Mouse (Mus musculus) heart, embryonic 13.5 days (tissue): ENCODE measurements at regions not wholly inside any gene's neighbourhood (a gene's known extent, or its start where the extent isn't known, plus 50 kb on each side); places are given as distances from the start of the nearest gene placed in this dataset.

ENCODE experiments used
- ATAC-seq: fragments of 200-750 bp; cut with Nextera tagmentation; 2 replicates; pipeline ENCODE4 v1.8.0; 2017; ENCODE audit warnings: moderate TSS enrichment; ENCODE audit not compliant: insufficient number of reproducible peaks, low FRiP score, low TSS enrichment; ENCODE audit errors: extremely low read depth
- H3K27ac ChIP-seq: fragments of 300-500 bp; sonication (generic); replicated peaks from 2 replicates; pipeline ENCODE4 v1.5.1; 2015; ENCODE audit warnings: moderate library complexity, mild to moderate bottlenecking, inconsistent platforms
- H3K27me3 ChIP-seq: fragments of 300-500 bp; sonication (generic); replicated peaks from 2 replicates; pipeline ENCODE4 v1.6.1; 2015; ENCODE audit warnings: mild to moderate bottlenecking, inconsistent platforms
- H3K36me3 ChIP-seq: fragments of 300-500 bp; sonication (generic); 2 replicates; pipeline ENCODE4 v1.6.1; 2015; ENCODE audit warnings: mild to moderate bottlenecking, inconsistent platforms
- H3K4me1 ChIP-seq: fragments of 300-500 bp; sonication (generic); 2 replicates; pipeline ENCODE4 v1.6.1; 2015; ENCODE audit warnings: inconsistent platforms
- H3K4me2 ChIP-seq: fragments of 300-500 bp; sonication (generic); 2 replicates; pipeline ENCODE4 v1.6.1; 2015; ENCODE audit warnings: inconsistent platforms, mild to moderate bottlenecking, moderate library complexity
- H3K4me3 ChIP-seq: fragments of 300-500 bp; sonication (generic); 2 replicates; pipeline ENCODE4 v1.5.1; 2015; ENCODE audit warnings: moderate library complexity, mild to moderate bottlenecking, inconsistent platforms
- H3K9ac ChIP-seq: fragments of 300-500 bp; sonication (generic); 2 replicates; pipeline ENCODE4 v1.6.1; 2015; ENCODE audit warnings: inconsistent platforms, mild to moderate bottlenecking, moderate library complexity
- H3K9me3 ChIP-seq: fragments of 300-500 bp; sonication (generic); 2 replicates; pipeline ENCODE4 v1.6.1; 2016; ENCODE audit warnings: inconsistent platforms
- WGBS: fragments of 180-500 bp; shearing (Covaris S2); methylation state at CpG from one replicate; pipeline ENCODE4 v1.1.7; 2015; ENCODE audit warnings: mixed read lengths; 5-methylcytosine and 5-hydroxymethylcytosine counted together

GRCm38 (mm10) chr2:117787321-117787720 lies 324.4 kb upstream of the Thbs1 start:
- no peak overlapping the region for H3K9ac ChIP-seq
- no peaks in the 10 kb centered on the region for H3K4me1 ChIP-seq
- H3K36me3 ChIP-seq: no peaks in the 10 kb centered on the region
- no peak overlapping the region for H3K4me3 ChIP-seq
- no peak for ATAC-seq
- H3K27me3 ChIP-seq: no peaks in the 10 kb centered on the region
- no peaks in the 10 kb centered on the region for H3K9me3 ChIP-seq
- H3K4me2 ChIP-seq: no peak overlapping the region
- 76% methylated on average over 1 of the region's 1 CpGs for WGBS
- no peak overlapping the region for H3K27ac ChIP-seq

GRCm38 (mm10) chr2:117794285-117794684 lies 317.4 kb upstream of the Thbs1 start:
- no peak for ATAC-seq
- H3K27me3 ChIP-seq: no peaks in the 10 kb centered on the region
- no peak overlapping the region for H3K9ac ChIP-seq
- no peak overlapping the region for H3K4me3 ChIP-seq
- WGBS: 78% methylated on average over 1 of the region's 1 CpGs
- no peaks in the 10 kb centered on the region for H3K9me3 ChIP-seq
- no peak overlapping the region for H3K27ac ChIP-seq
- H3K4me1 ChIP-seq: no peaks in the 10 kb centered on the region
- H3K36me3 ChIP-seq: no peaks in the 10 kb centered on the region
- no peak overlapping the region for H3K4me2 ChIP-seq

- H3K27ac ChIP-seq: no peak overlapping the region
- H3K4me2 ChIP-seq: no peak overlapping the region
- H3K9me3 ChIP-seq: no peaks in the 10 kb centered on the region
- no peaks in the 10 kb centered on the region for H3K27me3 ChIP-seq
- H3K4me3 ChIP-seq: no peak overlapping the region
- ATAC-seq: no peak
- peaks cover 8% of the 10 kb centered on the region; the same call in 1 of the 2 replicates for H3K4me1 ChIP-seq
- H3K36me3 ChIP-seq: no peaks in the 10 kb centered on the region
- H3K9ac ChIP-seq: no peak overlapping the region
Observed at GRCm38 (mm10) chr2:117801946-117802600, 309.6 kb upstream of the Thbs1 start.

GRCm38 (mm10) chr2:117802686-117803085 lies 309.0 kb upstream of the Thbs1 start:
- Histone ChIP-seq H3K27ac (no peak overlapping the region), H3K4me1 (peaks cover 8% of the 10 kb centered on the region; the same call in 1 of the 2 replicates), H3K36me3 (no peaks in the 10 kb centered on the region), H3K9ac (no peak overlapping the region), H3K4me2 (no peak overlapping the region), H3K27me3 (no peaks in the 10 kb centered on the region), H3K9me3 (no peaks in the 10 kb centered on the region), H3K4me3 (no peak overlapping the region)
- WGBS: 56% methylated on average over 2 of the region's 2 CpGs
- ATAC-seq: no peak

- H3K27me3 ChIP-seq: no peaks in the 10 kb centered on the region
- H3K4me3 ChIP-seq: no peak overlapping the region
- no peak overlapping the region for H3K4me2 ChIP-seq
- H3K27ac ChIP-seq: no peak overlapping the region
- H3K4me1 ChIP-seq: peaks cover 8% of the 10 kb centered on the region; the same call in 1 of the 2 replicates
- no peak for ATAC-seq
- H3K9me3 ChIP-seq: no peaks in the 10 kb centered on the region
- no peak overlapping the region for H3K9ac ChIP-seq
- H3K36me3 ChIP-seq: no peaks in the 10 kb centered on the region
Observed at GRCm38 (mm10) chr2:117804686-117805085, 307.0 kb upstream of the Thbs1 start.

- ATAC-seq: no peak
- no peak overlapping the region for H3K4me3 ChIP-seq
- 76% methylated on average over 3 of the region's 3 CpGs for WGBS
- no peaks in the 10 kb centered on the region for H3K36me3 ChIP-seq
- no peak overlapping the region for H3K27ac ChIP-seq
- H3K9ac ChIP-seq: no peak overlapping the region
- 0 out of 2 replicates have a peak, but pooled peaks cover 2% of the 10 kb centered on the region for H3K4me1 ChIP-seq
- no peaks in the 10 kb centered on the region for H3K27me3 ChIP-seq
- no peak overlapping the region for H3K4me2 ChIP-seq
- no peaks in the 10 kb centered on the region for H3K9me3 ChIP-seq
Observed at GRCm38 (mm10) chr2:117807121-117807520, 304.6 kb upstream of the Thbs1 start.

GRCm38 (mm10) chr2:117811506-117811905 lies 300.2 kb upstream of the Thbs1 start:
- Histone ChIP-seq H3K4me2 (no peak overlapping the region), H3K4me3 (no peak overlapping the region), H3K27ac (no peak overlapping the region), H3K4me1 (no peaks in the 10 kb centered on the region), H3K36me3 (no peaks in the 10 kb centered on the region), H3K9me3 (no peaks in the 10 kb centered on the region), H3K27me3 (no peaks in the 10 kb centered on the region), H3K9ac (no peak overlapping the region)
- ATAC-seq: no peak
- WGBS: 45% methylated on average over 1 of the region's 1 CpGs

GRCm38 (mm10) chr2:117811931-117812330 lies 299.7 kb upstream of the Thbs1 start:
- H3K4me1 ChIP-seq: no peaks in the 10 kb centered on the region
- no peaks in the 10 kb centered on the region for H3K36me3 ChIP-seq
- no peak overlapping the region for H3K4me2 ChIP-seq
- H3K4me3 ChIP-seq: no peak overlapping the region
- no peak overlapping the region for H3K27ac ChIP-seq
- no peaks in the 10 kb centered on the region for H3K9me3 ChIP-seq
- no peak overlapping the region for H3K9ac ChIP-seq
- WGBS: 57% methylated on average over 2 of the region's 2 CpGs
- H3K27me3 ChIP-seq: no peaks in the 10 kb centered on the region
- ATAC-seq: no peak

- peaks cover 24% of the 10 kb centered on the region for H3K4me1 ChIP-seq
- ATAC-seq: no peak
- WGBS: 39% methylated on average over 3 of the region's 3 CpGs
- no peak overlapping the region for H3K4me2 ChIP-seq
- no peaks in the 10 kb centered on the region for H3K9me3 ChIP-seq
- H3K36me3 ChIP-seq: no peaks in the 10 kb centered on the region
- no peak overlapping the region for H3K9ac ChIP-seq
- no peak overlapping the region for H3K4me3 ChIP-seq
- H3K27ac ChIP-seq: no peak overlapping the region
- no peaks in the 10 kb centered on the region for H3K27me3 ChIP-seq
Observed at GRCm38 (mm10) chr2:117819701-117820225, 291.9 kb upstream of the Thbs1 start.

GRCm38 (mm10) chr2:117820708-117821107 lies 291.0 kb upstream of the Thbs1 start:
- H3K4me1 ChIP-seq: peaks cover 34% of the 10 kb centered on the region
- H3K9ac ChIP-seq: no peak overlapping the region
- no peak overlapping the region for H3K4me2 ChIP-seq
- no peak for ATAC-seq
- H3K4me3 ChIP-seq: no peak overlapping the region
- no peaks in the 10 kb centered on the region for H3K27me3 ChIP-seq
- H3K36me3 ChIP-seq: no peaks in the 10 kb centered on the region
- H3K9me3 ChIP-seq: no peaks in the 10 kb centered on the region
- H3K27ac ChIP-seq: no peak overlapping the region

GRCm38 (mm10) chr2:117825088-117825487 lies 286.6 kb upstream of the Thbs1 start:
- peak overlapping the region; percentile 20; the same call in 1 of the 2 replicates for H3K4me2 ChIP-seq
- H3K36me3 ChIP-seq: no peaks in the 10 kb centered on the region
- no peak overlapping the region for H3K4me3 ChIP-seq
- no peak for ATAC-seq
- peaks cover 26% of the 10 kb centered on the region for H3K4me1 ChIP-seq
- no peaks in the 10 kb centered on the region for H3K27me3 ChIP-seq
- 22% methylated on average over 8 of the region's 8 CpGs for WGBS
- no peaks in the 10 kb centered on the region for H3K9me3 ChIP-seq
- peak overlapping the region; percentile 32; the same call in 1 of the 2 replicates for H3K27ac ChIP-seq
- H3K9ac ChIP-seq: no peak overlapping the region

GRCm38 (mm10) chr2:117827278-117827677 lies 284.4 kb upstream of the Thbs1 start:
- ATAC-seq: no peak
- no peaks in the 10 kb centered on the region for H3K27me3 ChIP-seq
- H3K36me3 ChIP-seq: no peaks in the 10 kb centered on the region
- H3K9ac ChIP-seq: no peak overlapping the region
- H3K4me3 ChIP-seq: no peak overlapping the region
- H3K27ac ChIP-seq: no peak overlapping the region
- H3K4me2 ChIP-seq: no peak overlapping the region
- H3K9me3 ChIP-seq: no peaks in the 10 kb centered on the region
- peaks cover 17% of the 10 kb centered on the region for H3K4me1 ChIP-seq
- WGBS: 61% methylated on average over 3 of the region's 3 CpGs
